Mouse (Mus musculus) forebrain, embryonic 16.5 days (tissue): ENCODE data around the gene Gap43. TPM values are rescaled to one million over a fixed set of nuclear protein-coding genes. Genes with fewer than 3 reads are reported as not detected.
A peak's percentile ranks its signal among the peaks of the same experiment; 100 is the strongest.

ENCODE experiments used
- ATAC-seq: fragments of 200-750 bp; cut with Nextera tagmentation; 2 replicates; pipeline ENCODE4 v1.8.0; 2017; ENCODE audit warnings: mild to moderate bottlenecking, moderate library complexity
- H3K27ac ChIP-seq: fragments of 300-500 bp; sonication (generic); 2 replicates; pipeline ENCODE4 v1.5.1; 2014; ENCODE audit warnings: low read length, control low read depth
- H3K27me3 ChIP-seq: fragments of 300-500 bp; sonication (generic); replicated peaks from 2 replicates; pipeline ENCODE4 v1.6.1; 2014; ENCODE audit warnings: low read length; ENCODE audit not compliant: control insufficient read depth, insufficient read depth
- H3K36me3 ChIP-seq: fragments of 300-500 bp; sonication (generic); 2 replicates; pipeline ENCODE4 v1.6.1; 2014; ENCODE audit not compliant: control insufficient read depth, insufficient read depth
- H3K4me1 ChIP-seq: fragments of 300-500 bp; sonication (generic); replicated peaks from 2 replicates; pipeline ENCODE4 v1.6.1; 2014; ENCODE audit warnings: low read length; ENCODE audit not compliant: control insufficient read depth, insufficient read depth
- H3K4me2 ChIP-seq: fragments of 300-500 bp; sonication (generic); 2 replicates; pipeline ENCODE4 v1.6.1; 2014; ENCODE audit warnings: mild to moderate bottlenecking, low read length, control low read depth
- H3K4me3 ChIP-seq: fragments of 300-500 bp; sonication (generic); replicated peaks from 2 replicates; pipeline ENCODE4 v1.5.1; 2014; ENCODE audit warnings: mild to moderate bottlenecking, low read length, control low read depth
- H3K9ac ChIP-seq: fragments of 300-500 bp; sonication (generic); replicated peaks from 2 replicates; pipeline ENCODE4 v1.6.1; 2014; ENCODE audit warnings: low read depth, low read length, control low read depth
- H3K9me3 ChIP-seq: fragments of 300-500 bp; sonication (generic); 2 replicates; pipeline ENCODE4 v1.6.1; 2016; ENCODE audit warnings: low read length; ENCODE audit not compliant: control insufficient read depth
- WGBS: fragments of 180-500 bp; shearing (Covaris S2); extraction: QIAGEN DNeasy Blood & Tissue Kit; methylation state at CpG from one replicate; pipeline ENCODE4 v1.1.7; 2014; 5-methylcytosine and 5-hydroxymethylcytosine counted together
- polyA plus RNA-seq: library from polyadenylated mRNA; unstranded; fragments of >200 nt; fragmentation: Nextera tagmentation; extraction: Ambion mirVana; gene quantifications from 2 replicates; pipeline ENCODE4 v1.2.1, GENCODE M21; 2015

Gap43 gene
- polyA plus RNA-seq, 1 experiment from 2014 or later = 966 TPM

DNA sequence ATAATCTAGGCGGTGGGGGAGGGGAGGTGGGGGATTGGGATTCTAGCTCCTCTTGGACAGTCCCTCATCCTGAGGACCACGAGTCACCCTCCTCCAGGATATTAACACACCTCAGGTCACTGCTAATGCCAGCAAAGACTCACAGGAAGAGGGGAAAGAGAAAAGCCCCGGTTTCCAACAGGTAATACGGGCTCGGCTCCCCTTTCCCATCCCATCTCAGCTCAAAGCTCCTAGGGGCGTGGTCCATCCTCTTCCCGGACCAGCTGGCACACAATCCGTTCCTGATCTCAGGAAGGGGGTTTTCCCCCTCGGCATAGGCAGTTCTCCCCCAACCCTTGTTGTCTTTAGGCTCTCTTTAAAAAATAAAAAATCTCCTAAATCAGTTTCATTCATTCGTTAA, 939 bp downstream of the Gap43 start:
- Histone ChIP-seq H3K27me3 (no peaks in the 10 kb centered on the region), H3K9ac (peak overlapping the region; percentile 58), H3K4me1 (peaks cover 18% of the 10 kb centered on the region), H3K36me3 (no peaks in the 10 kb centered on the region), H3K4me2 (peak overlapping the region; percentile 59), H3K27ac (peak overlapping the region; percentile 89), H3K4me3 (peak overlapping the region; percentile 68), H3K9me3 (no peaks in the 10 kb centered on the region)
- WGBS = 0% methylated on average over 10 of the region's 10 CpGs
- ATAC-seq = peak; percentile 45

DNA sequence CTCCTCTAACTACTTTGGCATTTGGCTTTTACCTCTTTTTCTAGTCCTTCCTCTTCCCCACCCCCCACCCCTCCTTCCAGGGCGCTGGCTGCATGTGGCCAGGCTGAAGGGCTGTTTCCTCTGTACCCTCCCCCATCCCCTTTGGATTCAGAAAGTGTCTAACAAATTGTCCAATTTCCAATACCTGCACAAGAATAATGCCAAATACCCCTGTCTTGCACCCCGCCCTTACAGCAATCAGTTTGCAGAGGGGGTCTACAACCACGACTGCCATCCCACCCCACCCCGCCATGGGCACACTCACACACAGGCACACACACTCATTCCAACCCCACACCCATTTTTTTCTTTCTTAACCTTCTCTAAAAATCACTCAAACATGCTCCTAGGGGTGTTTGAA, 1.5 kb downstream of the Gap43 start:
- H3K9ac ChIP-seq = peak overlapping the region; percentile 58
- H3K9me3 ChIP-seq = no peaks in the 10 kb centered on the region
- WGBS = 13% methylated on average over 4 of the region's 4 CpGs
- no peaks in the 10 kb centered on the region for H3K27me3 ChIP-seq
- ATAC-seq = 0 out of 2 replicates have a peak, but pooled peaks have one; percentile 3
- peak overlapping the region; percentile 68 for H3K4me3 ChIP-seq
- peaks cover 18% of the 10 kb centered on the region for H3K4me1 ChIP-seq
- H3K36me3 ChIP-seq = no peaks in the 10 kb centered on the region
- H3K4me2 ChIP-seq = peak overlapping the region; percentile 59
- H3K27ac ChIP-seq = peak overlapping the region; percentile 89

DNA sequence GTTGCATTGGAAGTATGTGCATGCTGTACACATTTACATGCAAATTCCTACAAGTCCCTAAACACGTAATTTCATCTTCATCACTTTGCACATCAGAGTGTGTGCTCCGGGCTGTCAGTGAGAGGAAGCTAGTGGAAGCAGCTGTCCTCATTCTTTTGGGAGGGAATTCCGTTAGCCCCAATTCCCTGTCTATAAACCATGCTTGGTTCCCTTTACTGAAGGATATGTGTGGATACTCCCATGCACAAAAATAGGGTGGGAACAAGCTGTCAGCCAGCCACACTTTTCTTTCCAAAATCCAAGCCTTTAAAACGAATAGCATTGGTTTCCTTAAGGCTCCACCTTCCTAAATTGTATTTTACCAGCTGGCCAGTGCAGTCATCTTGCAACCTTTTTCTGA, 2.1 kb downstream of the Gap43 start:
- Histone ChIP-seq H3K27me3 (no peaks in the 10 kb centered on the region), H3K27ac (peak overlapping the region; percentile 89), H3K36me3 (no peaks in the 10 kb centered on the region), H3K9me3 (no peaks in the 10 kb centered on the region), H3K4me1 (peaks cover 18% of the 10 kb centered on the region), H3K4me2 (peak overlapping the region; percentile 59), H3K4me3 (peak overlapping the region; percentile 68), H3K9ac (peak overlapping the region; percentile 58)
- no peak for ATAC-seq
- WGBS = 22% methylated on average over 4 of the region's 4 CpGs

DNA sequence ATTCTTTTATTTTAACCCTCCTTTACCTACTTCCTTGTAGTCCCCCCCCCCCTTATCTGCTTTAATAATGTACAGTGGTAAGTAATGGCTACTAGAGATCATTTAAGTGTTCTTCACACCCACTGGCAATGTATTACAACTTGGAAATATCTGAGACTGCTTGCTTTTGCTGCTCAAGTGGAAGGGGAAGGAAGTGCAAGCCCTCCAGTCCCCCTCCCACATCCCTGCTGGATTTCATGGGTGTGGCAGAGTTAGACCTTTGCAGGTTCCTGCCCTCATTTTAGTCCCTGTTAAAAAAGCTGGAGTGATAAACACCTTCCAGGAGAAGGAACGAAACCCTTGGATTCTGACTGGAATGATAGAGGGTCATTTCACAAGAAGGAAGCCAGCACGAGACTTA, 2.8 kb downstream of the Gap43 start:
- Histone ChIP-seq H3K9me3 (no peaks in the 10 kb centered on the region), H3K4me3 (peak overlapping the region; percentile 68), H3K36me3 (no peaks in the 10 kb centered on the region), H3K9ac (peak overlapping the region; percentile 58), H3K27ac (peak overlapping the region; percentile 89), H3K27me3 (no peaks in the 10 kb centered on the region), H3K4me1 (peaks cover 18% of the 10 kb centered on the region), H3K4me2 (peak overlapping the region; percentile 59)
- 67% methylated on average over 2 of the region's 2 CpGs for WGBS
- no peak for ATAC-seq

DNA sequence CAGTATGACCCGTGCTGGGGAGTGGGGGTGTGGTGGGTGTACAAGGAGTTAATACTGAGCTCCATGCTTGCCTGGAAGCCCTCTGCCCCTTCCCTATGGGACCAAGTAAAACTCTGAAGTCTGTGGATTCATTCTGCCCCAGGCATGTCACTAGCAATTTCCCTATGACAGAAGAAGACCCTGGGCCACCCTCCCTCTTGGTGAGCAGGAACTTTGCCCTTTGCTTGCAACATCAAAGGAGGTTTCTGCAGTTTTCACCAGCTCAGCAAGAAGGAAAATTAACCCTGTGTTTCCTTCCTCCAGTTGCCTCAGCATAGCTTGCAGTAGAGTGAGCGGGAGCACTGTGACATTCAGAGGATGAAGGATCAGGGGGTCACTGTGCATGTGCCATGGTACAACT, 3.8 kb downstream of the Gap43 start:
- Histone ChIP-seq H3K27ac (no peak overlapping the region), H3K4me1 (peaks cover 22% of the 10 kb centered on the region), H3K27me3 (no peaks in the 10 kb centered on the region), H3K9ac (no peak overlapping the region), H3K4me2 (peak overlapping the region; percentile 59), H3K4me3 (peak overlapping the region; percentile 12; the same call in 1 of the 2 replicates), H3K36me3 (no peaks in the 10 kb centered on the region), H3K9me3 (no peaks in the 10 kb centered on the region)
- ATAC-seq = no peak
- WGBS = 52% methylated on average over 2 of the region's 2 CpGs

DNA sequence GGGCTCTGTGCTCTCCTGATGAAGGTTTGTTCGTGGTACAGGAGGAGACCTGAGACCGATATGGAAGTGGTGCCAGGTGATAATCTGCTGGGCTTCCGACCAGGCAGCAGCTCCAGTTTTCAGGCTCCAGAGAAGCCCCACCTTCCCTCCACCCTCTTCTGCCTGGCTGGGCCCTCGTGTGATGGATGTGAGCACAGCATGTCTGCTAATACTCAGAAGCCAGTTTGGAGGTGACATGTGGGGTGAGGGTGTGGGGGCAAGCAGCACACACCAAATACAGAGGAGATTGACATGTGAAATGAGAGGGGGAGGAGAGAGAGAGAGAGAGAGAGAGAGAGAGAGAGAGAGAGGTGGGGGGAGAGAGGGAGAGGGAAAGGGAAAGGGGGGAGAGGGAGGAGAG, 8.1 kb downstream of the Gap43 start:
- no peak overlapping the region for H3K4me3 ChIP-seq
- H3K9me3 ChIP-seq = no peaks in the 10 kb centered on the region
- 38% methylated on average over 4 of the region's 4 CpGs for WGBS
- H3K27ac ChIP-seq = no peak overlapping the region
- H3K27me3 ChIP-seq = no peaks in the 10 kb centered on the region
- H3K36me3 ChIP-seq = no peaks in the 10 kb centered on the region
- no peak for ATAC-seq
- H3K4me1 ChIP-seq = peaks cover 11% of the 10 kb centered on the region
- H3K9ac ChIP-seq = no peak overlapping the region
- no peak overlapping the region for H3K4me2 ChIP-seq

DNA sequence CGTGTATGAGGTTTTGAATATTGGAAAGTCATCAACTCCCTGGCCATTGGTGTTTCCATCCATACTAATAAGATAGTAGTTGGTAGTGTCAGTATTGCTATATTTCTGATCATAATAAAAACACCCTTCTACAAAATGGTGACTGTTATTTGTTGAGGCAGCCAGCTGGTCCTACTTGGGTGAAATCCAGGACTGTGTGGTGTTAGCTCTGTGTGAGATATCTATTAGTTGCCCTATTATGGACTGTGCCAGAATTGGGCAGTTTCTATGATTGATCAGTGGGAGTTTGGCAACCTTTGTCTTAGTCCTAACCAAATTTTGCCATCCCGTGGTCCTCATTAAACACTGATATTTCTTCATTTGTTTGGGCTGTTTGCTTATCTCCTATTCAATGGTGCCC, 14.3 kb downstream of the Gap43 start:
- H3K4me2 ChIP-seq = no peak overlapping the region
- H3K36me3 ChIP-seq = no peaks in the 10 kb centered on the region
- H3K27ac ChIP-seq = no peak overlapping the region
- H3K27me3 ChIP-seq = no peaks in the 10 kb centered on the region
- no peak overlapping the region for H3K9ac ChIP-seq
- WGBS = 78% methylated on average over 2 of the region's 2 CpGs
- ATAC-seq = no peak
- H3K4me1 ChIP-seq = no peaks in the 10 kb centered on the region
- no peaks in the 10 kb centered on the region for H3K9me3 ChIP-seq
- H3K4me3 ChIP-seq = no peak overlapping the region

DNA sequence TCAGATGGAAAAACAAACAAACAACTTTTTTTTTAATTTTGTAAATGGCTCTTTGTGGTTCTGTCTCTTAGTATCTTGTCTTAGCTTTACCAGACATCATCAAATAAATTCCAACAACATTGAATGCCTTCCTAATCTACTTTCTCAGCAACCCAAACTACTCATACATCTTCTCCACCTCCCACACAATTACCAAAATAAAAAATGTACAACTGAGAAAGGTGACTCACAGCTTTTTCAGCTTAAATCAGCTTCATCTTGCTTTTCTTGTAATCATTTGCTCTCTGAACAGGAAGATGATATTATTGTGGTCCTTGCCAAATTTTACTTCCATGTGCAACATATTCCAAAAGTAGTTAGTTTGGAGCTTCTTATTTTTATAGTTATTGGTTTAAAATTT, 14.9 kb downstream of the Gap43 start:
- Histone ChIP-seq H3K4me2 (no peak overlapping the region), H3K27me3 (no peaks in the 10 kb centered on the region), H3K9ac (no peak overlapping the region), H3K27ac (no peak overlapping the region), H3K4me1 (no peaks in the 10 kb centered on the region), H3K36me3 (no peaks in the 10 kb centered on the region), H3K4me3 (no peak overlapping the region), H3K9me3 (no peaks in the 10 kb centered on the region)
- no peak for ATAC-seq

DNA sequence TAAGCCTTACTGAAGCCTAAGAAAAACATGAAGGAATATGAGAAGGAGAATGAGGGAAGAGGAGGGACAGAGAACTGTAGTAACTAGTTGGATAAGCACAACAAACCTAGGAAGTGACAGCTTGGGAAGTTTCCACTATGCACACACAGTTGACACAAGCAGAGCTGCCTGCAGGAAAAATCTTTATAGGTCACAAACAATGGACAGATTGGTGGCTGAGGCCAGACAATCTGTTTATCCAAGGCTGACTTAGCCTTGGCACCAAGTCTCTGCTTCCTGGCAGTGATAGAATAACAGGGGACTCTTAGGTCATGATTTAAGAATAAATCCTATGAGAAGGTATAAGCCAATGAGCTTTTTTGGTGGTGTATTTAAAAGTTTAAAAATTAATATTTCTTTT, 20.6 kb downstream of the Gap43 start:
- no peaks in the 10 kb centered on the region for H3K9me3 ChIP-seq
- no peak for ATAC-seq
- H3K36me3 ChIP-seq = no peaks in the 10 kb centered on the region
- peaks cover 5% of the 10 kb centered on the region for H3K4me1 ChIP-seq
- no peak overlapping the region for H3K4me2 ChIP-seq
- H3K27ac ChIP-seq = no peak overlapping the region
- no peak overlapping the region for H3K4me3 ChIP-seq
- H3K9ac ChIP-seq = no peak overlapping the region
- no peaks in the 10 kb centered on the region for H3K27me3 ChIP-seq

DNA sequence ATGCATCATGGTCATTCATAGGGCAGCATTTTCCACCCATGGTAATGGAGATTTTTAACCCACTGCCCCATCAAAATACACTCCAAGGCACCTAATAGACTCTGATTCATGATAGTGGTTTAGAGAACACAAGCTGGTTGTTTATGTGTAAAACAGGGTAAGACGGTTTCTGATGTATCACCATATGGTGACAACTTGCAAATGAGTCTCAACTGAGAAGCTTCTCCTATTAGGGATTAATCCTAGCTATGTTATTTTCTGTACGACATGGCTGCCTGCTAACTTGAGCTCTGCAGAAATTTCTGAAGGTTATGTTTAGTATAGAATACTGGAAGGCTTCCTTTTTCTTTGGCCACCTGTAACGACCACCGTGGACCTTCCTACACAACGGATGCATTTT, 21.1 kb downstream of the Gap43 start:
- WGBS = 70% methylated on average over 5 of the region's 5 CpGs
- Histone ChIP-seq H3K9me3 (no peaks in the 10 kb centered on the region), H3K4me3 (no peak overlapping the region), H3K27ac (no peak overlapping the region), H3K27me3 (no peaks in the 10 kb centered on the region), H3K4me2 (no peak overlapping the region), H3K36me3 (no peaks in the 10 kb centered on the region), H3K9ac (no peak overlapping the region), H3K4me1 (peaks cover 5% of the 10 kb centered on the region)
- ATAC-seq = peak; percentile 40; the same call in 1 of the 2 replicates
